Mouse (Mus musculus) limb, embryonic 14.5 days (tissue): ENCODE results near the gene Pcsk4. TPM values are rescaled to one million over a fixed set of nuclear protein-coding genes. Genes with fewer than 3 reads are reported as not detected.

Experiments used
- ATAC-seq: fragments of 200-750 bp; cut with Nextera tagmentation; 2 replicates; pipeline ENCODE4 v1.8.0; 2017; ENCODE audit warnings: low read depth, moderate number of reproducible peaks, moderate TSS enrichment; ENCODE audit not compliant: low FRiP score
- DNase-seq: peaks from one replicate; pipeline ENCODE4 v3.0.0-alpha.2; 2015; ENCODE audit warnings: low spot score
- H3K27ac ChIP-seq: fragments of 300-500 bp; sonication (generic); replicated peaks from 2 replicates; pipeline ENCODE4 v1.5.1; 2014; ENCODE audit warnings: low read depth, mild to moderate bottlenecking, low read length, moderate library complexity, mixed read lengths
- H3K27me3 ChIP-seq: fragments of 300-500 bp; sonication (generic); 2 replicates; pipeline ENCODE4 v1.6.1; 2014; ENCODE audit warnings: low read length, mixed read lengths; ENCODE audit not compliant: control insufficient read depth, insufficient read depth
- H3K36me3 ChIP-seq: fragments of 300-500 bp; sonication (generic); 2 replicates; pipeline ENCODE4 v1.6.1; 2014; ENCODE audit warnings: mild to moderate bottlenecking, low read length, moderate library complexity, mixed read lengths; ENCODE audit not compliant: control insufficient read depth, insufficient read depth
- H3K4me1 ChIP-seq: fragments of 300-500 bp; sonication (generic); 2 replicates; pipeline ENCODE4 v1.6.1; 2014; ENCODE audit warnings: antibody characterized with exemption, low read length, mixed read lengths; ENCODE audit not compliant: control insufficient read depth, insufficient read depth
- H3K4me2 ChIP-seq: fragments of 300-500 bp; sonication (generic); replicated peaks from 2 replicates; pipeline ENCODE4 v1.6.1; 2014; ENCODE audit warnings: low read depth, mild to moderate bottlenecking, low read length, moderate library complexity; ENCODE audit not compliant: severe bottlenecking
- H3K4me3 ChIP-seq: fragments of 300-500 bp; sonication (generic); replicated peaks from 2 replicates; pipeline ENCODE4 v1.5.1; 2014; ENCODE audit warnings: low read length
- H3K9ac ChIP-seq: fragments of 300-500 bp; sonication (generic); 2 replicates; pipeline ENCODE4 v1.6.1; 2014; ENCODE audit warnings: mild to moderate bottlenecking, low read depth, low read length, moderate library complexity; ENCODE audit not compliant: severe bottlenecking
- H3K9me3 ChIP-seq: fragments of 300-500 bp; sonication (generic); 2 replicates; pipeline ENCODE4 v1.6.1; 2016; ENCODE audit warnings: low read length; ENCODE audit not compliant: control insufficient read depth
- POLR2A ChIP-seq: fragments of 200-500 bp; IDR thresholded peaks from 2 replicates; pipeline ENCODE4 v1.8.0; 2012; ENCODE audit warnings: inconsistent platforms, mild to moderate bottlenecking, moderate library complexity, borderline replicate concordance; ENCODE audit not compliant: insufficient read depth, insufficient read length; ENCODE audit errors: extremely low read depth
- WGBS: fragments of 180-500 bp; shearing (Covaris S2); extraction: QIAGEN DNeasy Blood & Tissue Kit; methylation state at CpG from one replicate; pipeline ENCODE4 v1.1.7; 2014; 5-methylcytosine and 5-hydroxymethylcytosine counted together
- polyA plus RNA-seq, 2 experiments: library from polyadenylated mRNA; depleted of rRNA in 1 of 2; stranded (reverse) in 1 of 2; unstranded in 1 of 2; fragments of >200 nt; fragmentation: Nextera tagmentation in 1 of 2; extraction: Ambion mirVana in 1 of 2; gene quantifications; 2 replicates each; pipeline versions ENCODE4 v1.2.1 to v1.2.3; 2012 to 2014

Gene Pcsk4
- polyA plus RNA-seq, 2 experiments: 4.2 to 7.8 TPM

GRCm38 (mm10) chr10:80301256-80302081, 27.8 kb downstream of the Pcsk4 start:
- no peak overlapping the region for H3K4me3 ChIP-seq
- no peaks in the 10 kb centered on the region for H3K36me3 ChIP-seq
- H3K4me2 ChIP-seq: no peak overlapping the region
- 67% methylated on average over 8 of the region's 10 CpGs for WGBS
- DNase-seq (no peak), ATAC-seq (no peak)
- TF ChIP-seq POLR2A: no peak
- H3K4me1 ChIP-seq: peaks cover 4% of the 10 kb centered on the region
- H3K27ac ChIP-seq: no peak overlapping the region
- H3K9ac ChIP-seq: no peak overlapping the region
- peaks cover 67% of the 10 kb centered on the region for H3K27me3 ChIP-seq
- H3K9me3 ChIP-seq: no peaks in the 10 kb centered on the region

GRCm38 (mm10) chr10:80300672-80301181, 28.6 kb downstream of the Pcsk4 start:
- DNase-seq (no peak), ATAC-seq (no peak)
- Histone ChIP-seq H3K27ac (no peak overlapping the region), H3K4me1 (peaks cover 9% of the 10 kb centered on the region), H3K4me2 (no peak overlapping the region), H3K36me3 (no peaks in the 10 kb centered on the region), H3K27me3 (peaks cover 60% of the 10 kb centered on the region), H3K9ac (no peak overlapping the region), H3K4me3 (no peak overlapping the region), H3K9me3 (no peaks in the 10 kb centered on the region)
- whole genome bisulfite sequencing: 30% methylated on average over 11 of the region's 11 CpGs
- TF ChIP-seq POLR2A: no peak

- peaks cover 3% of the 10 kb centered on the region; the same call in 1 of the 2 replicates for H3K36me3 ChIP-seq
- H3K9ac ChIP-seq: no peak overlapping the region
- no peak overlapping the region for H3K4me2 ChIP-seq
- H3K27ac ChIP-seq: no peak overlapping the region
- no peak for TF ChIP-seq POLR2A
- peaks cover 51% of the 10 kb centered on the region for H3K27me3 ChIP-seq
- ATAC-seq (no peak), DNase-seq (no peak)
- 55% methylated on average over 10 of the region's 10 CpGs for WGBS
- H3K4me1 ChIP-seq: peaks cover 13% of the 10 kb centered on the region
- no peaks in the 10 kb centered on the region for H3K9me3 ChIP-seq
- no peak overlapping the region for H3K4me3 ChIP-seq
Measured at GRCm38 (mm10) chr10:80299824-80300223, 29.5 kb downstream of the Pcsk4 start.

- no peak overlapping the region for H3K27ac ChIP-seq
- DNase-seq (no peak), ATAC-seq (no peak)
- peak overlapping the region; percentile 33; the same call in 1 of the 2 replicates for H3K4me2 ChIP-seq
- peaks cover 46% of the 10 kb centered on the region for H3K27me3 ChIP-seq
- H3K9me3 ChIP-seq: no peaks in the 10 kb centered on the region
- peak overlapping the region; percentile 16 for H3K4me3 ChIP-seq
- H3K4me1 ChIP-seq: peaks cover 13% of the 10 kb centered on the region
- H3K36me3 ChIP-seq: peaks cover 8% of the 10 kb centered on the region
- 7% methylated on average over 14 of the region's 15 CpGs for WGBS
- no peak for TF ChIP-seq POLR2A
- 0 out of 2 replicates have a peak overlapping the region, but pooled peaks have one; percentile 31 for H3K9ac ChIP-seq
Measured at GRCm38 (mm10) chr10:80299301-80299700, 30.0 kb downstream of the Pcsk4 start.

GRCm38 (mm10) chr10:80298571-80299281, 30.6 kb downstream of the Pcsk4 start:
- WGBS: 4% methylated on average over 22 of the region's 26 CpGs
- Histone ChIP-seq H3K36me3 (peaks cover 14% of the 10 kb centered on the region), H3K27me3 (peaks cover 41% of the 10 kb centered on the region), H3K4me1 (peaks cover 13% of the 10 kb centered on the region), H3K4me2 (peak overlapping the region; percentile 33; the same call in 1 of the 2 replicates), H3K9ac (0 out of 2 replicates have a peak overlapping the region, but pooled peaks have one; percentile 31), H3K27ac (no peak overlapping the region), H3K9me3 (no peaks in the 10 kb centered on the region), H3K4me3 (peak overlapping the region; percentile 16)
- ATAC-seq: peak; percentile 35; the same call in 1 of the 2 replicates
- DNase-seq: no peak
- 0 out of 2 replicates have a peak, but pooled peaks have one; percentile 19 for TF ChIP-seq POLR2A
